Mouse (Mus musculus): ENCODE results near the gene Efna1.

Gene Efna1

DNA sequence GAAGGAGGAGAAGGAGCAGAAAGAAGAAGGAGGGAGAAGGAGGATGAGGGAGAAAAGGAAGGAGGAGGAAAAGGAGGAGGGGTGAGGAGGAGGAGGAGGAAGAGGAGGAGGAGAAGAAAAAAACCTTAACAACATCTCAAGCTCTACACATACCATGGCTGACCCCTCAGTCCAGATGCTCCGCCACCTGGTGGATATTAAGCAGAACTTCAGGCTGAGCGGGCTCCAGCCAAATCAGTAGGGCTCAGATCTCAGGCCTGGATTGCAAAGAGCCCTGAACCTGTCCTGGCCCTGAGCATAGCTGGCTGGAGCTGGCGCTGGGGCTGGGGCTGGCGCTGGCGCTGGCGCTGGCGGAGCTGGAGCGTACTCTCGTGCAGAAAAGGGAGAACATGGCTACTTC is 27.1 kb upstream of the Efna1 start:
- DNase-seq (ENCODE audit: low spot score in 2 of 2): no peak

DNA sequence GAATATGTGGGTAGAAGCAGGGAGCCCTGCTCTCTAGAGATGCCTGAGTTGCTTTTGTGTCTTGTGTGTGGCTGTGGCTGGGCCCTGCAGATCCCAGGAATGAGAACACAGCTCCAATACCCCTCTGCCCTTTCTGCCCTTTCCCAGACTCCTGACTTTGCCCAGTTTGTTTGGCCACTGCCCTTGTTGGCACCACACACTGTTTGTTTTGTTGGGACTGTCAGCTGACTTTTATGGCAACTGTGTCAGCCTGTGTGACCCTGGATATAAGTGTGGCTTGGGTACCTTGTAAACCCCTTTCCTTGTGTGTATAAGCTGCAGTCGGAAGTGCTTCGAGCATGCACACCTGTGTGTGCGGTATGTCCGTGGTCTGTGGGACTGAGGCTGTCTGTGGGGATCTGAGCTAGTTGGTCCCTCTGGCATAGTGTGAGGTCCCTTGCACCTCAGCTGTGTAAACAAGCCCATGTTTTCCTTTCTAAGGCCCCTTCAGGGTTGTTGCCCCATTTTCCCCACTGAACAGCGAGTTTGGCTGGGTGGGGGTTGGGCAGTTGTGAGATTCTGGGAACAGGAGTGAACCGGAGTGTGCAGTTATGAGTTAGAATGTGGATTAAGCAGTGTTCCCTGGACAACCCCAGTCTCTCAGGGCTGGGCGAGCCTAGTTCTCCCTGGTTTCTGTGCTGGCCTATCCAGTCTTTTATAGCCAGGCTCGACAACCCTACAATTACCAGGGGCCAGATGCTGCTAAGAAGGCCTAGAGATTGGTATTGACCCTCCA is 24.8 kb upstream of the Efna1 start:
- no peak for DNase-seq (ENCODE audit: low spot score in 2 of 2)

GRCm38 (mm10) chr3:89305105-89305504 is 24.2 kb upstream of the Efna1 start:
- DNase-seq (ENCODE audit: low spot score in 2 of 2): no peak

GRCm38 (mm10) chr3:89304440-89304839 is 23.5 kb upstream of the Efna1 start:
- no peak for DNase-seq (ENCODE audit: low spot score in 2 of 2)

GRCm38 (mm10) chr3:89300514-89300913 is 19.6 kb upstream of the Efna1 start:
- DNase-seq (ENCODE audit: low spot score in 2 of 2): no peak

DNA sequence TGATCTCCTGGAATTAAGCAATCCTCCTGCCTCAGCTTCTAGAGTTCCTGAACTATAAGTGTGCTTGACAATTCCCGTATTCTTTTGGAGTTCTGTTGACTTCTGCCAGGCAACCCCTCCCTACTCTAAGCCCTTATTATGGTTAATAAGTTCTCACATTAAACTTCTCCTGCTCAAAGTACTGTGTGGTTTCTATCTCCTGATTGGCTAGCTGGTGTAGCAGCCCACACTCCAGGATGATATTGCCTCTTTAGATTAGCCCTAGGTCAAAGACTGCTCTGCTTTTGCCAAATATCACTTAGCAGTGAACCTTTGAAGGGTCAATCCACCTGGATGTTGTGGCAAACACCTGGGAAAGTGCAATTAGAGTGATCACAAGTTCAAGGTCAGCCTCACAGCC is 19.1 kb upstream of the Efna1 start:
- no peak for DNase-seq (ENCODE audit: low spot score in 2 of 2)

DNA sequence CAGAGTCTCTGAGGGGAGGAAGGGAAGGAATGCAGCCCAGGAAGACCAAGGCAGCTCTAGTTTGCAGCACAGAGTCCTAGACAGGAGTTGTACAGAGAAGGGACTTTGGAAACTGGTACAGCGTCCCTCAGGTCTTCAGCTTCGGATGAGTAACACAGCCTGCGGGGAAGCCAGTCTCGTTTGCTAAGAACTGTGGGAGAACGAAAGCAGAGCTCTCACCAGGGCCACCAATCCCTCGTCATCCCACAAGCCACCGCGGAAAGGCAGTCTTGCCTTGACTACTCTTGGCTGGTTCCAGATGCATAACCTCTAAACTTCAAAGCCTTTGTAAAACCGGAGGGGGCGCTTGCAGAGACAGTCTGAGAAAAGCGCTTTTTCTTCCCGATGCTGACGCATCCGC is 18.6 kb upstream of the Efna1 start:
- no peak for DNase-seq (ENCODE audit: low spot score in 2 of 2)

GRCm38 (mm10) chr3:89298908-89299307 is 18.0 kb upstream of the Efna1 start:
- DNase-seq (ENCODE audit: low spot score in 2 of 2): no peak

GRCm38 (mm10) chr3:89296761-89297396 is 15.9 kb upstream of the Efna1 start:
- DNase-seq (ENCODE audit: low spot score in 2 of 2): no peak

DNA sequence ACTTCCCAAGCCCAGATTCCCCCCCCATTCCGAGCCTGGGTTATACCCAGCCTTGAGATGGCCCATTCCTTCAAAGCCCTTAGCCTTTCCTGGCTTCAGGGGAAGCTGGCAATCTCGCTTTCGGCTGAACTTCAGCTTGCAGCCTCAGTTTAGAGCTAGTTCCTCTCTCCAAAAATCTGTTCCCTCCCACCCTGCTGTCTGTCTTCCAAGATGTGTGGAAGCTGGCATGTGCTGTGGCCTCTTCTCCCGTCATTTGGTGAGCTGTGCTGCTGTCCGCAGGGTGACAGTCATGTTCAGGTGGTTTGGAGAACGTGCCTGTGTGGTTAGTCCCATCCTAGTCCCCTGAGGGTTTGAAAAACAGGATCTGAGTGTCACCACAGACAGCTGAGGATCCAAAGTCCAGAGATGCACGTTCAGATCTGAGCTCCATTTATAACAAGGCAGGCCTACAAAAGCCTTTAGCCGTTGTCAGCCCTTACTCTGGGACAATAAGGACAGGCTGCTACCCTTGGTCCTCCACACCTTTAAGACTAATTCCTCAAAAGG is 14.8 kb upstream of the Efna1 start:
- no peak for DNase-seq (ENCODE audit: low spot score in 2 of 2)

GRCm38 (mm10) chr3:89294195-89294594 is 13.3 kb upstream of the Efna1 start:
- DNase-seq (ENCODE audit: low spot score in 2 of 2): no peak

- no peak for DNase-seq (ENCODE audit: low spot score in 2 of 2)
Observed at GRCm38 (mm10) chr3:89293247-89293918, 12.4 kb upstream of the Efna1 start.

GRCm38 (mm10) chr3:89292303-89292702 is 11.4 kb upstream of the Efna1 start:
- no peak for DNase-seq (ENCODE audit: low spot score in 2 of 2)

GRCm38 (mm10) chr3:89291874-89292273 is 10.9 kb upstream of the Efna1 start:
- DNase-seq (ENCODE audit: low spot score in 2 of 2): no peak

DNA sequence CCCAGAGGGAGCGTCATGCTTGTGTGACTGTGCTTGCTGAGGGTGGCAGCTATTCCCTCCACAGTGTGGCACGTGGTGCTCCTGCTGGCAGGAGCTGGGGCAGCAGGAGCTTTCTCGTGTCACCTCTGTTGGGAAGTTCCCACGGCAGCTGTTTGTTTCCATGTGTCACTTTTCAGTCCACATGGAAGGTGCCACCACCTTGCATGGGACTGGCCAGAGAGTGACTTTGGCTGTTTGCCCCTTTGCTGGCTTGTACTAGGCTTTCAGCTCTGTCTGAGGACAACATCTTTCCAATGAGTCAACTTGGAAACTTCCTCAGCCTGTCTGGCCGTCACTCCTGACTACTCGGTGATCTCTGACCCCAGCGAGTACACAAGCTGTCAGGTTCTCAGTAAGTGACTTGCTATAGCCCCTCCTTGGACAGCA is 7.6 kb upstream of the Efna1 start:
- DNase-seq (ENCODE audit: low spot score in 2 of 2): no peak

GRCm38 (mm10) chr3:89287286-89287685 is 6.3 kb upstream of the Efna1 start:
- no peak for DNase-seq (ENCODE audit: low spot score in 2 of 2)

GRCm38 (mm10) chr3:89285526-89285925 is 4.6 kb upstream of the Efna1 start:
- DNase-seq (ENCODE audit: low spot score in 2 of 2): no peak

DNA sequence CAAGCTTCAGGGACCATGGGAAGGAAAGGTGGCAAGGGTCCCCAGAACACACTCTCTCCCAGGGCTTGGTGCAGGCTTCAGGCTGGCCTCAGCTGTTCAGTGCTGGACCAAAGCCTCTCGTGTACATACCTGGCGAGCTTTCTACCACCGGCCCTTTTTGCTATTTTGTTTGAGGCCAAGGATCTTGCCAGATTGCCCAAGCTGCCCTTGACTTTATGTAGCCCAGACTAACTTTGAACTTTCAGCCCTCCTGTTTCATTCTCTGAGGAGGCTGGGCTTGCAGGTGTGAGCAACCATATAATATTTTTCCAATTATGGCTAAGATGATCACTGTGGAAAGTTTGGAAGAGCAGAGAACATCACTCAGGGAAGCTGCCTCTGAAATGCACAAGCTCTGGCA is 3.3 kb upstream of the Efna1 start:
- no peak for DNase-seq (ENCODE audit: low spot score in 2 of 2)

DNA sequence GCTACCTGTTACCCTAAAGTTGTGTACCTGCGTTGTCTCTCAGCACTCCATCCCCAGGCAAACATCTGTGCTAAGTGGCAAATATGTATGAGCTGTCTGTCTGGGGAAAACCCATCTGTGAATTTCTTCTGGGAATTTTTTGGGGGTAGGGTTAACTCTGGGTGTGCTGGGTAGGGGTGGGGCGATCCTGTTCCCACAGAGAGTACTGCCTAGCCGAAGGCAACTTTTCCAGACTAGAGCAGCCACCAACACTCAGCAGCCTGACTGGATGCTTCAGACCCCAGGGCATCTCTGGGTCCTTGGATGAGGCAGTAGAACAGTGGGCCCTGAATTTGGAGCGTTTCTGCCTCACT is 1.3 kb upstream of the Efna1 start:
- no peak for DNase-seq (ENCODE audit: low spot score in 2 of 2)

GRCm38 (mm10) chr3:89281579-89282290 is 793 bp upstream of the Efna1 start:
- peak in 1 of 2 experiments; percentile 52 for DNase-seq (ENCODE audit: low spot score in 2 of 2)

GRCm38 (mm10) chr3:89280050-89280605 is 814 bp downstream of the Efna1 start:
- no peak for DNase-seq (ENCODE audit: low spot score in 2 of 2)

Data from right cerebral cortex, postnatal 36 days (tissue).